Mouse (Mus musculus) layer of hippocampus, postnatal 25 days (tissue): ENCODE data around the gene Ccdc121. TPM values are rescaled to one million over a fixed set of nuclear protein-coding genes. Genes with fewer than 3 reads are reported as not detected.
A peak's percentile ranks its signal among the peaks of the same experiment; 100 is the strongest.
"Not testable (repeated sequence)": the region's sequence is repeated elsewhere in the genome, so short reads cannot be mapped to it uniquely, and the experiment has no call there.

Source experiments
- DNase-seq, 2 experiments: peaks; one replicate each; pipeline ENCODE4 v3.0.0; 2022; ENCODE audit warnings: mixed read lengths in 2 of 2, low spot score in 1 of 2; ENCODE audit errors: extremely low spot score in 1 of 2
- total RNA-seq, 2 experiments: library from RNA; stranded (reverse); gene quantifications; 2 replicates each; pipeline ENCODE4 v1.2.3; 2021

The Ccdc121 gene
- total RNA-seq, 2 experiments from 2014 or later = 0.34 to 0.52 TPM

DNA sequence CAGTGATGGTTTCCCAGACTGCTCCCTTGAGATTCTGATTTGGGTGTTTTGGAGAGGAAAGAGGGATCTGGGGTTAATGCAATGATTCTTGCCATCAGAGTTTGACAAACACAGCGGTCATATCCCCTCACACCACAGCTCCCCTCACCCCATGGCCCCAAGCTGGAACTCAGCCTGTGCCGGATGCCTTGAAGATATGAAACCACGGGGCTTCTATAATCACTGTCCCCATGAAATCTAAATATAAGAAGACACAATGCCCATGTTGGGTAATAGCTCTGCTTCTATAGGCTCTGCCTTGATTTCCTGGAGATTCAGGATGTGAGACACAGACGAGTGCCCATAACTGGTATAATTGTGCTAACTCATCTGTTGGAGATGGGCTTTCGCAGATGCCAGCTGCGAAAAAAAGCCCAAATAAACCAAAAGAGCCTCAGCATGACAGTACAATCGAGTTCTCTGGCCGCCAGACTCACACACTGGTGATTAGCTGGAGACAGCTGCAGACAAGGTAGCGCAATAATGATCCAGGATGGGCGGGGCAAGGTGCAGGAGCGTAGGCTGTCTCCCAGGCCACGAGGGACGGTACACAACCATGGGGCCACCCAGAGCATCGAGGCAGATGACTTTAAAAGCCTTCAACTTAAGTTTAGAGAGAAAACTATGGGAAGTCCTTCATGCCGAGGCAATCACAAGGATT, 1.3 kb upstream of the Ccdc121 start:
- DNase-seq = no peak

DNA sequence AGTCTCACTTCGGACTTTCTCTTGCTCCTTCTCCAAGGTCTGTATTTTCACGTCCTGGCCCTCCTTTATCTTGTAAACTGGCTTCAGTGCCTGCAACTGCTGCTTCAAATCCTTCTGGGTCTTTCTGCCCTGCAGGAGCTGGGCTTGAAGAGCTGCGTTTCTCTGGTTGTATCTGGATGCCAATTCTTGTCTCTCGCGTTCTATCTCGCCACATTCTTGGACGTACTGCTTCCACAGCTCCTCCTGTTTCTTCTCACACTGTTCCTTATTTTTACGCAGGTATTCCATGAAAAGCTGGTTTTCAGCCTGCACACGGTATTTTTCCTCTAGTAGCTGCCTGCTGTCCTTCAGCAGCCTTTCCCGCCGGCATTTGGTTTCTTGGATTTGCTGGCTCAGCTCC, 396 bp downstream of the Ccdc121 start:
- DNase-seq = not testable (repeated sequence)

DNA sequence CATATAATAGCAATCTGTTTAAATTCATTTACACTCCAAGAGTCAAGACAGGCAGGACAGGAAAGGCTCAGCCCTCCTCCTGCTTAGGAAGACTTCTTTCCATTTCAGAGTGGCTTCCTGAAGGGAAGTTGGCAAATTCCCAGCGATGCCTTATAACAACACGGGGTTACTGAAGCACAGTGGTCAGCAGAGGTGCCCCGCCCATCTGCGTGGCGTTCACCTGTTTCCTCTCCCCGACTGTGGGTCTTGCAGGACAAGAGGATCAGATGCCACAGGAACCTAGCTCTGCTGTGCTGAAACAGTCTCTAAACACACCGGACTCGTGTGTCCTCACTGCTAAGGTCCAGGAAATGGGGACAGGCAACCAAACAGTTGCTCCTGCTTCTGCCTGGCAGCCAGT, 5.9 kb downstream of the Ccdc121 start:
- no peak for DNase-seq

DNA sequence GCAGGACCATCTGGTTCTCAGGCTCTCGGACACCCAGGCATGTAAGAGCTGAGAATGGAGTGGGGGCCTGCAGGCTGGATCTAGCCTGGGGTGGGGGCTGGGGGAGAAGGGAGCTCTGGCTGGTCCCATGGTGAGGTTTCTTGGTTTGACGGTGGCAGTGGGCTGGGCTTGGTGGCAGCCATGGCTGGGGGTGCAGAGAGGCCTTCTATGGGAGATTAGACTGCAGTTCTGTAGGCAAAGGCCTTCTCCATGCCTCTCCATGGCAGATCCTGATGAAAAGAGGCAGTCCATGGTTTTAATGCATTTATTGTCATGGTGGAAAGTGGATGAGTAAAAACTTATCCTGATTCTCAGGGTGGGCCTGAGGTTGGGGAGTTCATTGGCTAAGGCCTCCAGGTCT, 7.8 kb downstream of the Ccdc121 start:
- DNase-seq = no peak

DNA sequence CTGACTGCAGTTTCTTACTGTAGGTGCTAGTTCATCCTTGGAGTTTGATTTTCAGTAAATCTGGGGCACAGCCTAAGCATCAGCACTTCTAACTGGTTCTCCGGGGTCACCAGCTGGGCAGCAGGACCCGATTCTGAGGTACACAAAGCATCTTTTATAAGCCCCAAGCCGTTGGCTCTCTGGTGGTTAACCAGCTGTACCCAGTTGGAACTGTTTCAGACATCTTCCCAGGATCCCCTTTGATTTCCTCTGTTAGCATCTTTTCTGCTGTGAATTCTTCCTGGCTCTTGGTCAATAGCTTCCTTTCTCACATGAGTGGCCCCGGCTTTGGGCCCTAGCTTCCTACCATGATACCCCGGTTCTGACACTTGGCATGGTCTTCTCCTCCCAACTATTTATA, 26.6 kb downstream of the Ccdc121 start:
- DNase-seq = no peak

DNA sequence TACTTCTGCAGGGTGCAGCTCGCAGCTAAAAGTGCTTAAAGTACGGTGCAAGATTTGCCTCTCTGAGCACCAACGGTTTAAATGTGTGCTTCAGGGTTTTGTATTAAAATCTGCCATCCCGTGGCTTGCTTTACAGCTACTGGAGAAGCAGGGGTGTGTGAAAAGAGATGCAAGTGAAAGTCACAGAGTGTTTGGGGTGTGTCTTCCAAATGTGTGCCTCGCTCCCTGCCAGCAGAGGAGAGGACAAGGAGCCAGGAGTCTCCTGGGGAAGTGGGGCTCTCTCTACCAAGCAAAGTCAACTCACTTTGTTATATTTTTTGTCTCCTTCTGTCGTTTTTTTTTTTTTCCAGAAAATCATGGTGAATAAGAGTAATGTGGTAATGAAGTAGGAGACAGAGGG, 34.7 kb downstream of the Ccdc121 start:
- DNase-seq = no peak

DNA sequence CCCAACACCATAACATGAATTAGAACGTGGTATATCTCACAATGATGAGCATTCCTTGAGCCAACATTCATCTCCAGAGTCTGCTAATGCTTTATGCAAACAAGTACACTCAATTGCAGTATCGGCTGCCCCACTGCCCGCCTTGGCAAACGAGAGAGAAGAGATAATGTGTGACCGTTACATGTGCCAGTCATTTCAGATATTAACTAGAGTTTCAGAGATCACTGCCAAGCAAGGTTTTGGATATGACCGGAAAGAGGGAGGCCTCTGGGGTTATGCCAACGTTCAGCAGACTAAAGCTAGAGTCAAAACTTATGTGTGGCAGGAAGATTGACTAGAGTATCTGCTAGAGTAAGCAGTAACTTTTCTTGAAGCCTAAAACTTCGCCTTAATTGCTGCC, 35.1 kb downstream of the Ccdc121 start:
- no peak for DNase-seq

DNA sequence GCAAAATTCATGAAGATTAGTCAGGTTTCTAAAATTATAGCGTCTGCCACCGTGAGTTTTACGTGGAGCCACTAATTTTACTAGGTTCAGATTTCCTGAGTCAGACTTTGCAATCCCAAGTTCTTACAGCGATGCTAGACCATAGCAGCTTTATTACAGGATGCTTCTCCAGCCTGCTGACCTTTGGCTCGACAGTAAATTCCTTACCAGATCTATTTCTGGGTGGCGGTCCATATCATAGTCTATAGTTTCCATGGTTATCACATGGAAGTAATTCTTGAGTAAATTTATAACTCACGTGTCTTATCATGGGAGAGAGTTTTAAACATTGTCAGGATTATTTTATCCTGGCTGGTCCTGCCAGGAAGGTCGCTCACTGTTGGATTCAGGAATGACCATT, 41.8 kb downstream of the Ccdc121 start:
- no peak for DNase-seq

DNA sequence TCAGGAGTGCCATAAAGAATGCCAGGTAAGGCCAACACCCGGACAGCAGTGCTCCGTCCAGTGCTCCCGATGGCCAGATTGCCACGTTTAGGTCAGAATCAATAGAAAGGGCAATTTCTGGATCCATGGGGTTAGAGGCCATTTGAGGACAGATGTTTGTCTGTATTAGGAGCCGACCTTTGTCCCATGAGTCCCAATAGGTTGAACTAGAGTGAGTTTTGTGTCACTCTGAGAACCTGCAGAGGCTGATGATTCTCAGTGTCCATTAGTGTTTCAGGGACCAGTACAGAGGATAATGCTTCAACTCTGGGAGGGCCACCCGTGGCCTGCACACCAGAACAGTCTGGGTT, 44.0 kb downstream of the Ccdc121 start:
- no peak for DNase-seq

DNA sequence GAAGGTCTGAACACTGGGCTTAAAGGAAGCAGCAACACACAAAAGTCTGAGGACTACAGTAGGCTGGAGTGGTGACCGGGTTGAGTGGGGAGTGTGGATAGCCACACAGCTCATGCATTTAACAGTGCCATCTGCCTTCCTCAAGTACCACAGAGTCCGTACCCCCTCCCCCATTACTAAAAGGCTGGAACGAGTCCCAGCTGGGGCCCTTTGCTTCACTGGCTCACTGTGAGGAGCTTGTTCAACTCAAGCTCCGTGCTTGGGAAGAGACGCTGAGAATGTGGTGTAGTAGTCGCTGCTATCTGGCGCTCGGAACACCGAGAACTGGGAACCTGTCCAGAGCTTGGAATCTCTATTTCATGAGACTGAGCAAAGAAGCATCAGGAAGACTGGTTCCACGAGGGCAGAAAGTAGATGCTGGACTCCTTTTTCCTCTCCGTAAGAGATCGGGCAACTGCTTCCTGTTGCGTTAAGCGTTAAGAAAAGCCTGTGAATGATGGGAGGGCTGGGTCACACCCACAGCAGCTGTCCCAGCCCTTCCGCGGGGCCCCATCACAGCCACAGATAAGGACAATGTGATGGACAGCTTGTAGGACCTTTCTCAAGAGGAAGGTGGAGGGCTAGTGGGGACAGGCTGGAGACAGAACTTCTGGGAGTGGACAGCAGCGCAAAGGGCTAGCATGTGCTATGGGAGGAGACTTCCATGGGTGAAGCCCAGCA, 44.5 kb downstream of the Ccdc121 start:
- DNase-seq = peak in 1 of 2 experiments; percentile 46

DNA sequence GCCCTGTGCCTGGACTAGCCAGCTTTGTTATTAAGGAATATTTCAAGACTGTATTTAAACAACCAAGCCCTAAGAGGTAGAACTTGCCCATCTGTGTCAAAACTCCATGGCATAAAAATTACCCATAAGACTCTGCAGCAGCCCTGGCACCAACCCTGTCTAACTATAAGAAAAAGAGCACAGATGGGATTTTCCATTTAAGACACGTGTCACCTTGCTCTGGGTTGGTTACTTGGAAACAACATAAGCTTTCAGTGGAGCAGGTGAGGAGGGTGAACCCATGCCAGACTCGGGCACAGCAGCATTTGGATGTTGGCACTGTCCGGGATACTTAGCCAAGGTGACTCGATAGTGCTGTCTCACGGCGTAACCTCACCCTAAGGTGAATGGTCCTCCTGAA, 45.2 kb downstream of the Ccdc121 start:
- DNase-seq = no peak

DNA sequence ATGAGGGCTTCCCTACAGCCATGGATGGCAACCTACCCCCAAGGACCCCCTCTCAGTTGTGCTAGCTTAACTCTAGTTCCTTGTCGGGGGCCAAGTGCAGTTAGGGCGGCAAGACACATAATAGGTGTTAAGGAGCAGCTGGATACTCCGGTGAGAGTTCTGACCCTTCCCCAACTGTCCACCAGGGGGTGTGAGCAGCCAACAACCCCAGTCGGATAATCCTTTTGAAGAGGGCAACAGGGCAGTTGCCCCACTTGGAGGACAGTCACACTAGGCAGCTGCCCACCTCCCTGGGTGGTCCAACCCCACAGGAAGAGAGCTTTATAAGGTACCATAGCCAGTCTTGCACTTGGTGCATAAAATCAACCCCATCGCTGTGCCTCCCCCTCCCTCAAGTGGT, 46.2 kb downstream of the Ccdc121 start:
- peak in 1 of 2 experiments; percentile 51 for DNase-seq

DNA sequence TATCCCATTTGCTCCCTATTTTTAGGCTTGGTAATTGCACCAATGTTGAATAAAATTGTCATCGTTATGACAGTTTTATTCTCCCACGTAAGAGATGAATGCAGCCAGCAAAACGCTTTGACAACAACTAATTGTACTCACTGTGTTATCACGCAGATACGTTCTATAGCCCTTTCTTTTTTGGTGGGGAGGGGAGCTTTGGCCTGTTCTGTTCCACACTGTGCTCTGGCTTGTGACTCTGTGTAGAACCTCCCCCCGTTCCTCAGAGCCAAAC, 48.4 kb downstream of the Ccdc121 start:
- DNase-seq = no peak

DNA sequence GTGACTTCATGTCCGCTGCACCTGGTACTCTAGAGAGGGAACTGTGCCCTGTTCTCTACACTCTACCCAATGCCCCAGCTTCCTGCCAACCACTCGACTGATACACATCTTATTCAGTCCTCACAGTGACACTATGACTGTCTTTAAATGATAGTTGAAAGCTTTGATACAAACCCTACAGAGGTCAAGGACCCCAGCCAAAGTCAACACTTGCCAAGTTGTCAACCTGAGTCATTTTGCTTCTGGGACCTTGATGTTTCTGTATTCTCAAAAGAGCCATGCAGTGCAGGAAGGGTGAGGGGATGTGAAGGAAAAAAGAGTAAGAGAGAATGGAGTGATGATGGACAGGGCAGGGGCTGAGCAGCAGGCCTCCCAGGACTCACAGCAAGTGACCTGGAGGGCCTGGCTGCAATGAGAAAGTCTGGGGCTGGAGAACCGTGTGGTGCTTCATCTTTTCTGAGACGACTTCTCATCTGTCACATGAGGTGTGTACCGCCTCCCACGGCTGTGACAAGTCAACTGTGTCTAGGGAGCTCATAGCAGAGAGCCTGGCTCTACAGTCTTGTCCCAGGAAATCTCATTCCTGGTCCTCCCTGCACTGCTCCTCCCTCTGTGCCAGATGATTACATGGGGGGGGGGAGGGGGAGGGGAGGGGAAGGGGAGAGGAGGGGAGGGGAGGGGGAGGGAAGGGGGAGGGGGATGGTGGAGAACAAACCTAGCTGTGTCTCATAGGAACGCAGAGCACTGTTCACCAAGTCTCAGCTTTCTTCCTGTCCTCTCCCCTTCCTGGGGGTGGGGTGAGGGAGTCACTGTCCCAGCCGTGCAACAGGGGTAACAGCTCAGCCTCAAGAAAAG, 49.0 kb downstream of the Ccdc121 start:
- DNase-seq = no peak

DNA sequence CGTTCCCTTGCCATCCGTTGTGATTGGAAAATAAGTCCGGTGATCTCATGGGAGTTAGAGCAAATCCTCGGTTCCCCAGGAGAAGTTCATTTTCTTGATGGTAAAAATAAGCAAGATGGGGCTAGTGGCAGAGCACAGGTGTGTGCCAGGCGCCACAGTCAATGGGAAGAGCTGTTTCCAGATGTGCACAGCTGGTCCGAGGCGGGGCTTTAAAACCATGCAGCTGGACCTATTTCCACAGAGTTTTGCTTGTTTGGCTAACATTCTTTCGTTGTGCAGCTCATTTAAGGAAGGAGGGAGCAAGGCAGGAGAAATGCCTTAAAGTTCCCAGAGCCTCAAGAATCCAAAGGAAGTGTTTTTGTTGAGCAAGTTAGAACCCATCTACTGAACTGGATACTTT, 49.8 kb downstream of the Ccdc121 start:
- DNase-seq = no peak

DNA sequence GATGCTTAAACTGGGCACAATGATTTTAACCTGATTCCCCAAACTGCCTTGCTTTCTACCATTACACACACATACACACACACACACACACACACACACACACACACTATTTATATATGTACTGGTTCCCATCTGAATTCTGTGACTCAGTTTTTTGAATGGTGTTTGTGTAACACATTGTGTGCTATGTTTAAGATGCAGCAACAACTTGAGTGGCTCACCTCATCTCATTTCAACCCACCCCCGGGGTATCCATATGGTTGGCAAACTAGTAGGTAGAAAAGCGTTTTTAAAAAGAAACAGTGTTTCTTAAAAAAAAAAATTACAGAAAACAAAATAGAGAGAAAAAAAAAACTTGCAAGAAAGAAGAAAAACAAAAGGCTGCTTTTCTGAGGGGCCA, 51.0 kb downstream of the Ccdc121 start:
- DNase-seq = no peak

Other genes starting within 250 kb of the Ccdc121 start
- 10 to 100 TPM; 64.2 to 66.6 TPM for gene Cnih3, start 158.8 kb downstream of the Ccdc121 start, total RNA-seq
- gene Dnah14, start 65.1 kb upstream of the Ccdc121 start, total RNA-seq = under 1 TPM; 0.25 to 0.87 TPM